Mouse (Mus musculus): ENCODE data around the gene Srsf4.

The Srsf4 gene

GRCm38 (mm10) chr4:131914891-131915469 lies 41.6 kb downstream of the Srsf4 start:
- DNase-seq (ENCODE audit: low read depth, low spot score), result no peak

- no peak for DNase-seq (ENCODE audit: low read depth, low spot score)
Observed at GRCm38 (mm10) chr4:131915821-131916328, 42.5 kb downstream of the Srsf4 start.

GRCm38 (mm10) chr4:131916425-131916824 lies 43.0 kb downstream of the Srsf4 start:
- no peak for DNase-seq (ENCODE audit: low read depth, low spot score)

GRCm38 (mm10) chr4:131917010-131917555 lies 43.7 kb downstream of the Srsf4 start:
- DNase-seq (ENCODE audit: low read depth, low spot score), result no peak

GRCm38 (mm10) chr4:131918026-131918533 lies 44.7 kb downstream of the Srsf4 start:
- DNase-seq (ENCODE audit: low read depth, low spot score), result no peak

- DNase-seq (ENCODE audit: low read depth, low spot score), result no peak
Observed at GRCm38 (mm10) chr4:131918711-131919500, 45.5 kb downstream of the Srsf4 start.

GRCm38 (mm10) chr4:131919506-131920140 lies 46.2 kb downstream of the Srsf4 start:
- no peak for DNase-seq (ENCODE audit: low read depth, low spot score)

GRCm38 (mm10) chr4:131920141-131920594 lies 46.8 kb downstream of the Srsf4 start:
- no peak for DNase-seq (ENCODE audit: low read depth, low spot score)

- DNase-seq (ENCODE audit: low read depth, low spot score), result no peak
Observed at GRCm38 (mm10) chr4:131920595-131921351, 47.4 kb downstream of the Srsf4 start.

- no peak for DNase-seq (ENCODE audit: low read depth, low spot score)
Observed at GRCm38 (mm10) chr4:131921461-131922346, 48.3 kb downstream of the Srsf4 start, which contains the start of gene Tmem200b. Gene Tmem200b, plus strand, starts transcription at chr4:131921771.

GRCm38 (mm10) chr4:131922404-131922803 lies 49.0 kb downstream of the Srsf4 start:
- no peak for DNase-seq (ENCODE audit: low read depth, low spot score)

- no peak for DNase-seq (ENCODE audit: low read depth, low spot score)
Observed at GRCm38 (mm10) chr4:131924096-131924810, 50.8 kb downstream of the Srsf4 start.

GRCm38 (mm10) chr4:131929146-131929545 lies 55.7 kb downstream of the Srsf4 start:
- no peak for DNase-seq (ENCODE audit: low read depth, low spot score)

GRCm38 (mm10) chr4:131939459-131939858 lies 66.0 kb downstream of the Srsf4 start:
- no peak for DNase-seq (ENCODE audit: low read depth, low spot score)

- no peak for DNase-seq (ENCODE audit: low read depth, low spot score)
Observed at GRCm38 (mm10) chr4:131940846-131941245, 67.4 kb downstream of the Srsf4 start.

- DNase-seq (ENCODE audit: low read depth, low spot score), result no peak
Observed at GRCm38 (mm10) chr4:131947848-131948247, 74.4 kb downstream of the Srsf4 start.

- DNase-seq (ENCODE audit: low read depth, low spot score), result no peak
Observed at GRCm38 (mm10) chr4:131949903-131950302, 76.5 kb downstream of the Srsf4 start.

GRCm38 (mm10) chr4:131950657-131951056 lies 77.2 kb downstream of the Srsf4 start:
- DNase-seq (ENCODE audit: low read depth, low spot score), result no peak
